Mouse (Mus musculus): Measurements from ENCODE around the gene Pwwp2b. TPM values are rescaled to one million over a fixed set of nuclear protein-coding genes. Genes with fewer than 3 reads are reported as not detected.

Pwwp2b gene
- polyA plus RNA-seq (2015; fragmentation: Nextera tagmentation; extraction: Ambion mirVana): 12.9 and 16.6 TPM in 2 replicates

GRCm38 (mm10) chr7:139247881-139248614 is at the start of gene Pwwp2b:
Pwwp2b (plus strand) TSS chr7:139248482.
- H3K9me3 ChIP-seq (ENCODE audit: control insufficient read depth): no peaks in the 10 kb centered on the region
- no peaks in the 10 kb centered on the region for H3K36me3 ChIP-seq (ENCODE audit: control insufficient read depth, insufficient read depth)
- peak within 1 kb of the TSS; percentile 89 for H3K9ac ChIP-seq (ENCODE audit: low read depth, low read length)
- H3K27me3 ChIP-seq (replicated peaks; ENCODE audit: control insufficient read depth, insufficient read depth, low read length): no peaks in the 10 kb centered on the region
- peak within 1 kb of the TSS; percentile 83 for H3K4me3 ChIP-seq (ENCODE audit: low read depth, low read length)
- ATAC-seq: peak; percentile 78
- H3K27ac ChIP-seq (ENCODE audit: low read depth, low read length): peak within 1 kb of the TSS; percentile 88
- WGBS: under 1% methylated on average over 57 of the region's 72 CpGs
- peak; percentile 15; the same call in 1 of the 2 replicates for TF ChIP-seq CTCF (IDR thresholded peaks at IDR 0.05; ENCODE audit: low read depth)
- peaks cover 41% of the 10 kb centered on the region for H3K4me1 ChIP-seq (replicated peaks; ENCODE audit: control insufficient read depth, insufficient read depth, low read length)
- peak within 1 kb of the TSS; percentile 77 for H3K4me2 ChIP-seq (replicated peaks; ENCODE audit: low read depth)

- ATAC-seq: no peak
- Histone ChIP-seq H3K36me3 (ENCODE audit: control insufficient read depth, insufficient read depth) (no peaks in the 10 kb centered on the region), H3K9me3 (ENCODE audit: control insufficient read depth) (no peaks in the 10 kb centered on the region), H3K9ac (ENCODE audit: low read depth, low read length) (no peak overlapping the region), H3K4me2 (replicated peaks; ENCODE audit: low read depth) (no peak overlapping the region), H3K4me3 (ENCODE audit: low read depth, low read length) (no peak overlapping the region), H3K4me1 (replicated peaks; ENCODE audit: control insufficient read depth, insufficient read depth, low read length) (no peaks in the 10 kb centered on the region), H3K27me3 (replicated peaks; ENCODE audit: control insufficient read depth, insufficient read depth, low read length) (peaks cover 4% of the 10 kb centered on the region; the same call in 1 of the 2 replicates), H3K27ac (ENCODE audit: low read depth, low read length) (no peak overlapping the region)
- peak; percentile 86 for TF ChIP-seq CTCF (IDR thresholded peaks at IDR 0.05; ENCODE audit: low read depth)
- WGBS: 28% methylated on average over 7 of the region's 7 CpGs
Observed at GRCm38 (mm10) chr7:139200108-139200507, 48.2 kb upstream of the Pwwp2b start.

- ATAC-seq: no peak
- no peak overlapping the region for H3K4me2 ChIP-seq (replicated peaks; ENCODE audit: low read depth)
- 47% methylated on average over 6 of the region's 6 CpGs for WGBS
- no peak overlapping the region for H3K9ac ChIP-seq (ENCODE audit: low read depth, low read length)
- no peak overlapping the region for H3K4me3 ChIP-seq (ENCODE audit: low read depth, low read length)
- no peaks in the 10 kb centered on the region for H3K4me1 ChIP-seq (replicated peaks; ENCODE audit: control insufficient read depth, insufficient read depth, low read length)
- no peaks in the 10 kb centered on the region for H3K9me3 ChIP-seq (ENCODE audit: control insufficient read depth)
- H3K36me3 ChIP-seq (ENCODE audit: control insufficient read depth, insufficient read depth): no peaks in the 10 kb centered on the region
- H3K27me3 ChIP-seq (replicated peaks; ENCODE audit: control insufficient read depth, insufficient read depth, low read length): peaks cover 4% of the 10 kb centered on the region; the same call in 1 of the 2 replicates
- no peak overlapping the region for H3K27ac ChIP-seq (ENCODE audit: low read depth, low read length)
- TF ChIP-seq CTCF (IDR thresholded peaks at IDR 0.05; ENCODE audit: low read depth): no peak
Observed at GRCm38 (mm10) chr7:139201209-139201608, 47.1 kb upstream of the Pwwp2b start.

GRCm38 (mm10) chr7:139208023-139208772 is 40.1 kb upstream of the Pwwp2b start:
- Histone ChIP-seq H3K9ac (ENCODE audit: low read depth, low read length) (no peak overlapping the region), H3K36me3 (ENCODE audit: control insufficient read depth, insufficient read depth) (no peaks in the 10 kb centered on the region), H3K4me1 (replicated peaks; ENCODE audit: control insufficient read depth, insufficient read depth, low read length) (no peaks in the 10 kb centered on the region), H3K27me3 (replicated peaks; ENCODE audit: control insufficient read depth, insufficient read depth, low read length) (no peaks in the 10 kb centered on the region; the same call in 1 of the 2 replicates), H3K9me3 (ENCODE audit: control insufficient read depth) (no peaks in the 10 kb centered on the region), H3K4me2 (replicated peaks; ENCODE audit: low read depth) (no peak overlapping the region), H3K4me3 (ENCODE audit: low read depth, low read length) (no peak overlapping the region), H3K27ac (ENCODE audit: low read depth, low read length) (no peak overlapping the region)
- 20% methylated on average over 7 of the region's 7 CpGs for WGBS
- TF ChIP-seq CTCF (IDR thresholded peaks at IDR 0.05; ENCODE audit: low read depth): peak; percentile 96
- ATAC-seq: no peak

GRCm38 (mm10) chr7:139208773-139209095 is 39.5 kb upstream of the Pwwp2b start:
- Histone ChIP-seq H3K4me2 (replicated peaks; ENCODE audit: low read depth) (no peak overlapping the region), H3K27me3 (replicated peaks; ENCODE audit: control insufficient read depth, insufficient read depth, low read length) (no peaks in the 10 kb centered on the region; the same call in 1 of the 2 replicates), H3K9ac (ENCODE audit: low read depth, low read length) (no peak overlapping the region), H3K4me3 (ENCODE audit: low read depth, low read length) (no peak overlapping the region), H3K27ac (ENCODE audit: low read depth, low read length) (no peak overlapping the region), H3K36me3 (ENCODE audit: control insufficient read depth, insufficient read depth) (no peaks in the 10 kb centered on the region), H3K9me3 (ENCODE audit: control insufficient read depth) (no peaks in the 10 kb centered on the region), H3K4me1 (replicated peaks; ENCODE audit: control insufficient read depth, insufficient read depth, low read length) (no peaks in the 10 kb centered on the region)
- no peak for ATAC-seq
- TF ChIP-seq CTCF (IDR thresholded peaks at IDR 0.05; ENCODE audit: low read depth): no peak
- 89% methylated on average over 4 of the region's 4 CpGs for WGBS

GRCm38 (mm10) chr7:139211761-139212160 is 36.5 kb upstream of the Pwwp2b start:
- no peak for TF ChIP-seq CTCF (IDR thresholded peaks at IDR 0.05; ENCODE audit: low read depth)
- H3K9me3 ChIP-seq (ENCODE audit: control insufficient read depth): no peaks in the 10 kb centered on the region

More at GRCm38 (mm10) chr7:139211761-139212160, 36.5 kb upstream of the Pwwp2b start:
- WGBS: 92% methylated on average over 6 of the region's 6 CpGs
- no peaks in the 10 kb centered on the region for H3K4me1 ChIP-seq (replicated peaks; ENCODE audit: control insufficient read depth, insufficient read depth, low read length)
- H3K4me2 ChIP-seq (replicated peaks; ENCODE audit: low read depth): no peak overlapping the region
- H3K9ac ChIP-seq (ENCODE audit: low read depth, low read length): no peak overlapping the region
- no peak overlapping the region for H3K27ac ChIP-seq (ENCODE audit: low read depth, low read length)
- H3K4me3 ChIP-seq (ENCODE audit: low read depth, low read length): no peak overlapping the region
- no peak for ATAC-seq
- H3K27me3 ChIP-seq (replicated peaks; ENCODE audit: control insufficient read depth, insufficient read depth, low read length): no peaks in the 10 kb centered on the region; the same call in 1 of the 2 replicates
- H3K36me3 ChIP-seq (ENCODE audit: control insufficient read depth, insufficient read depth): no peaks in the 10 kb centered on the region
